Mouse (Mus musculus) testis, postnatal 10 days (tissue): ENCODE data around the gene Tmem82.
"Not testable (repeated sequence)": the region's sequence is repeated elsewhere in the genome, so short reads cannot be mapped to it uniquely, and the experiment has no call there.

Experiments used
- DNase-seq: peaks from one replicate; pipeline ENCODE4 v3.0.0; 2021; ENCODE audit warnings: low spot score

Tmem82 gene

GRCm38 (mm10) chr4:141574789-141575702 is 43.4 kb downstream of the Tmem82 start:
- DNase-seq: peak; percentile 94

DNA sequence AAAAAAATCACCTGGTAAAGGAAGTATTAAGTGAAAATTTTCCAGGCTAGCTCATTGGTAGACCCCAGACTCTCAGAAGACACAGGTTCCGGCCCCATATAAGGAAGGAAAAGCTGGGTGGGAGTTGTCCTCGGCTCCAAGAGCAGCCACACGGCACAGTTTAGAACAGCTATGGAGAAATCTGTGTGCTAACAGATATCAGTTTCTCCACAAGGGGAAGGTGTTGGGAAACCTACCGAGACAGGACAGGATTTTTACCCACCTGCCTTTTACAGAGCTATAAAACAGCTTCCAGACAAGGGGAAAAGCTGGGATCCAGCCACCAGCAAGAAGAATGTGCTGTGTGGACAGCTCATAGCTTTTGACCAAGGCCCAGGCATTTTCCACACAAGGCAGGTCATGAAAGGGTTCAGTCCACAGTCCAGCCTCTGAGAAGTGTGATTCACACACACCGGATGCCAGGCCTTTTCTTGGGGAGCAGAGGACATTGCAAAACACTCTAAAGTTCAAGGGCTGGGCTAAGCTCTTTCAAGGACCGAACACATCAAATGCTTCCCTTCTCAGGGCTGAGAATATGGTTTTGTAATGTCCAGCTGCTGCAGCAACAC is 45.0 kb downstream of the Tmem82 start:
- DNase-seq: no peak

- DNase-seq: no peak
These were observed 45.6 kb downstream of the Tmem82 start for GRCm38 (mm10) chr4:141572668-141573358.

GRCm38 (mm10) chr4:141571934-141572333 is 46.5 kb downstream of the Tmem82 start:
- DNase-seq: no peak

GRCm38 (mm10) chr4:141571337-141571739 is 47.1 kb downstream of the Tmem82 start:
- no peak for DNase-seq

- no peak for DNase-seq
These were observed 47.6 kb downstream of the Tmem82 start for GRCm38 (mm10) chr4:141570821-141571220.

DNA sequence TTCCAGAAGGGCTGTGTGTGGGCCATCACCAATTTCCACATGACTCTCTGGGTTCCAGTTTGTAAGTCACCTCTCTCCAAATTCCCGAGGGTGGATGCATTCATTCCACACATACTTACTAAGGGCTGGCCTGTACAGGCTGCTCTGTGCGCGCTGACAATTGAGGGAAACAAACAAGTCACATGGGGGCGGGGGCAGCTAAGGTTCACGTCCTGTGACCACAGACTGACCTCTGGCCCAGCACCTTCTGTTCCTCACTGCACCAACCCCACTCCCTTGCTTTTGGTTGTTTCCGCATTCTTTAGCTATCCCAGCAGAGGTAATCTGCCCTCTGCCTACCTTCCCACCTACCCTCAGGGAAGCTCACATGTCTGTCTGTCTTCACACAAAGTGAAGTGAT is 48.4 kb downstream of the Tmem82 start:
- no peak for DNase-seq

DNA sequence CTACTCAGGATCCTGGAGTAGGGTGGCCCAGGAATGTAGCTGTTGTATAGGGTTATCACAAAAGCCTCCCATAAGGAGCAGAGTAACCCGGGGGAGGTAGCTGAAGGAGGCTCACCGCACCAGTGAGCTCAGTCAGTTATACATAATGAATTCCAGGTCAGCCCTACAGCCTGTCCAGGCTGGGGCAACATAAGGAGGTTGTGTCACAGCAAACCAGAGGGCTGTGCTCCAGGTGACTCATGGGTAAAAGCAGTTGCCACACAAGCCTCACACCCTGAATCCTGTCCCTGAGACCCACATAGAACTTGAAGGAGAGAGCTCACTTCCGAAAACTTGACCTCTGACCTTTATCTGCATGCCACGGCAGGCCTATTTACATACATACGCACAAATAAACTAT is 49.5 kb downstream of the Tmem82 start:
- DNase-seq: no peak

DNA sequence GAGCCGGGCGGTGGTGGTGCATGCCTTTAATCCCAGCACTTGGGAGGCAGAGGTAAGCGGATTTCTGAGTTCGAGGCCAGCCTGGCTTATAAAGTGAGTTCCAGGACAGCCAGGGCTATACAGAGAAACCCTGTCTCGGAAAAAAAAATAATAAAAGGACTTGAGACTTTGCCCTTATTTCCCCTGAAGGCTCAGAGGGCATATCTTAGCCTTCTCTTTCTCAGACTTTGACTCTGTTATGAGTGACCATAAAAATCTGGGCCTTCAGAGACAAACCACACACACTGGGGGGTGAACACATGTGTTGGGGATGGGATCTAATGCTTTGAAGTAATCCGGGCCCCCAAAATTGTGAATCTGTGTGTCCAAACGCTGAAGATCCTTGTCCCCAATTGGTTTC is 51.3 kb downstream of the Tmem82 start:
- not testable (repeated sequence) for DNase-seq

DNA sequence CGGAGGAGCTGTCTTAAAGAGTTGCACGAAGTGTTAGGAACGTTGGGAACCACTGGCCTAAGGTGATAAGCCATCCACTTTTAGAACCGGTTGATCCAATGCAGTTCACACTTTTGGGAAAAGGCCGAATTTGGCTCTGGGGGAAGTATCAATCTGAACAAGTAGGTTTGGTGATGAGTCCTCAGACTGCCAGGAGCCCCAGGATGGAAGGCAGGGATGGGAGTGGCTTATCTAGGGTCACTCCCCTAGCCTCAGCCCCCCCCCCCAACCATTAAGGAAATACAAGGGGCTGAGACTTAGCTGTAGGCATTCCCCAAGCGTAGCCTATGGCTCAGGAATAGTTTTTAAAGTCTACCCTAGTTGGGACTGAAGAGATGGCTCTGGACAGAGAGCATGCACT is 52.2 kb downstream of the Tmem82 start:
- DNase-seq: no peak

DNA sequence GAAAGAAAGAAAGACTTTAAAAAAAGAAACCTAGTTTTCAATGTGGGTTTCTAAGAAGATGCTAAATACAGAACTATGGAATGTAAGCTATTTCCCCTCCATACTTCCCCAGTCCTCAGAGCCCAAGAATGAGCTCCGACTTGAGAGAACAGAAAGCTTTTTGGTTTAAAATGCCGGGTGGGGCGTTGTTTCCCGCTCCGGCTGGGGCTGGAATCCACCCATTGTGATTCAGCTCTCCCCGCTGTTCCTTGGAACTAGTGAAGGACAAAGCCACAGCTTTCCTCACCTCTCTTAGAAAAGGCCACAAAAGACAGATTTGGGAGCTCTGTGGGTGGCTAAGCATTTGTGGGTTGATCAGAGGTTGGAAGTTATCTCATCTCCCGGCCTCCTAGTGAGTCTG is 53.1 kb downstream of the Tmem82 start:
- peak; percentile 49 for DNase-seq

DNA sequence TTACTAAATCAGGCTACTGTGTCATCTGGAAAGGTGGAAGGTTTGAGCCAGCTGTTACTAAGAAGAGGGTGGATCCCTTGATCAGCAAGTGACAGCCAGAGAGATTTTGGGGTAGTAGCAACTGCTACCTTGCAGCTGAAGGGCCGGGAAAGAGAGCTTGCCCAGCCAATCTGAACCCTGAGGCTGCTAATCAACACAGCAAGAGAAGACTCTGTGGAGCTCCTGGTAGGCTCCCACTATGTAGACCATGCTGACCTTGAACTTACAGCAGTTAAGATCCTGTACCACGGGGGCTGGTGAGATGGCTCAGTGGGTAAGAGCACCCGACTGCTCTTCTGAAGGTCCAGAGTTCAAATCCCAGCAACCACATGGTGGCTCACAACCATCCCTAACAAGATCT is 53.8 kb downstream of the Tmem82 start:
- DNase-seq: no peak

DNA sequence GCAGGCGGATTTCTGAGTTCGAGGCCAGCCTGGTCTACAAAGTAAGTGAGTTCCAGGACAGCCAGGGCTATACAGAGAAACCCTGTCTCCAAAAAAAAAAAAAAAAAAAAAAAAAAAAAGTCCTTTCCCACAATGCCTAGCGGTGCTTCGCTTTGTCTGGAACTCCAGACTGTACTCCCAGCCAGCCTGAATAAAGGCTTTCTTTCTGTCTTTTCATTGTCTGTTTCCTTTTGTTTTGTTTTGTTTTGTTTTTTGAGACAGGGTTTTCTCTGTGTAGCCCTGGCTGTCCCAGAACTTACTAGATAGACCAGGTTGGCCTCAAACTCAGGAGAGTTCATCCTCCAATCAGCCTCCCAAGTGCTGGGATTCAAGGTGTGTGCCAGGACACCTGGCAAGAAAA is 54.2 kb downstream of the Tmem82 start:
- no peak for DNase-seq
